Mouse (Mus musculus): ENCODE measurements around the gene Tefm.
A peak's percentile ranks its signal among the peaks of the same experiment; 100 is the strongest.
"Not testable (repeated sequence)": the region's sequence is repeated elsewhere in the genome, so short reads cannot be mapped to it uniquely, and the experiment has no call there.

Tefm gene

GRCm38 (mm10) chr11:80141825-80142521 is at the start of gene Tefm:
TSS of gene Tefm (minus strand) at chr11:80142175.
- DNase-seq (ENCODE audit: low spot score) = peak; percentile 77

GRCm38 (mm10) chr11:80190280-80190679 is 48.3 kb upstream of the Tefm start:
- DNase-seq (ENCODE audit: low spot score) = no peak

- DNase-seq (ENCODE audit: low spot score) = not testable (repeated sequence)
These were observed 43.5 kb upstream of the Tefm start for GRCm38 (mm10) chr11:80185441-80185976.

GRCm38 (mm10) chr11:80184531-80185071 is 42.6 kb upstream of the Tefm start:
- no peak for DNase-seq (ENCODE audit: low spot score)

GRCm38 (mm10) chr11:80183705-80184255 is 41.8 kb upstream of the Tefm start, which contains the start of gene Rnf135:
TSS of gene Rnf135 (plus strand) at chr11:80183851.
- DNase-seq (ENCODE audit: low spot score) = peak; percentile 60

GRCm38 (mm10) chr11:80183054-80183704 is 41.2 kb upstream of the Tefm start:
- DNase-seq (ENCODE audit: low spot score) = not testable (repeated sequence)

- DNase-seq (ENCODE audit: low spot score) = no peak
These were observed 39.2 kb upstream of the Tefm start for GRCm38 (mm10) chr11:80181021-80181749.

- no peak for DNase-seq (ENCODE audit: low spot score)
These were observed 36.3 kb upstream of the Tefm start for GRCm38 (mm10) chr11:80178316-80178715.

- DNase-seq (ENCODE audit: low spot score) = no peak
These were observed 35.2 kb upstream of the Tefm start for GRCm38 (mm10) chr11:80176911-80177895.

GRCm38 (mm10) chr11:80173963-80174670 is 32.1 kb upstream of the Tefm start:
- DNase-seq (ENCODE audit: low spot score) = no peak

GRCm38 (mm10) chr11:80171884-80172283 is 29.9 kb upstream of the Tefm start:
- no peak for DNase-seq (ENCODE audit: low spot score)

- DNase-seq (ENCODE audit: low spot score) = no peak
These were observed 28.4 kb upstream of the Tefm start for GRCm38 (mm10) chr11:80170351-80170750.

- no peak for DNase-seq (ENCODE audit: low spot score)
These were observed 27.7 kb upstream of the Tefm start for GRCm38 (mm10) chr11:80169629-80170028.

GRCm38 (mm10) chr11:80168611-80169249 is 26.8 kb upstream of the Tefm start:
- no peak for DNase-seq (ENCODE audit: low spot score)

- DNase-seq (ENCODE audit: low spot score) = no peak
These were observed 26.1 kb upstream of the Tefm start for GRCm38 (mm10) chr11:80168121-80168520.

- DNase-seq (ENCODE audit: low spot score) = no peak
These were observed 22.2 kb upstream of the Tefm start for GRCm38 (mm10) chr11:80164224-80164623.

GRCm38 (mm10) chr11:80163362-80164116 is 21.6 kb upstream of the Tefm start:
- no peak for DNase-seq (ENCODE audit: low spot score)

GRCm38 (mm10) chr11:80161041-80161440 is 19.1 kb upstream of the Tefm start:
- no peak for DNase-seq (ENCODE audit: low spot score)

GRCm38 (mm10) chr11:80159018-80159417 is 17.0 kb upstream of the Tefm start:
- DNase-seq (ENCODE audit: low spot score) = no peak
